Mouse (Mus musculus) heart, embryonic 11.5 days (tissue): ENCODE data around the gene Rrn3. TPM values are rescaled to one million over a fixed set of nuclear protein-coding genes. Genes with fewer than 3 reads are reported as not detected.
"Not testable (repeated sequence)": the region's sequence is repeated elsewhere in the genome, so short reads cannot be mapped to it uniquely, and the experiment has no call there.

Source experiments
- ATAC-seq: fragments of 200-750 bp; cut with Nextera tagmentation; replicated peaks from 2 replicates; pipeline ENCODE4 v1.8.0; 2017; ENCODE audit warnings: moderate library complexity; ENCODE audit not compliant: insufficient number of reproducible peaks, low FRiP score, low TSS enrichment
- H3K27ac ChIP-seq: fragments of 300-500 bp; sonication (generic); 2 replicates; pipeline ENCODE4 v1.5.1; 2014; ENCODE audit warnings: mild to moderate bottlenecking, low read depth, low read length
- H3K27me3 ChIP-seq: fragments of 300-500 bp; sonication (generic); 2 replicates; pipeline ENCODE4 v1.6.1; 2014; ENCODE audit warnings: mild to moderate bottlenecking, low read length, mixed read lengths; ENCODE audit not compliant: control insufficient read depth, insufficient read depth
- H3K36me3 ChIP-seq: fragments of 300-500 bp; sonication (generic); 2 replicates; pipeline ENCODE4 v1.6.1; 2014; ENCODE audit warnings: mild to moderate bottlenecking, low read length, moderate library complexity, mixed read lengths; ENCODE audit not compliant: control insufficient read depth, insufficient read depth
- H3K4me1 ChIP-seq: fragments of 300-500 bp; sonication (generic); 2 replicates; pipeline ENCODE4 v1.6.1; 2014; ENCODE audit warnings: low read length; ENCODE audit not compliant: control insufficient read depth, insufficient read depth
- H3K4me2 ChIP-seq: fragments of 300-500 bp; sonication (generic); 2 replicates; pipeline ENCODE4 v1.6.1; 2014; ENCODE audit warnings: mild to moderate bottlenecking, moderate library complexity
- H3K4me3 ChIP-seq: fragments of 300-500 bp; sonication (generic); 2 replicates; pipeline ENCODE4 v1.5.1; 2014; ENCODE audit warnings: low read depth, low read length
- H3K9ac ChIP-seq: fragments of 300-500 bp; sonication (generic); 2 replicates; pipeline ENCODE4 v1.6.1; 2014; ENCODE audit warnings: mild to moderate bottlenecking, low read depth, low read length, moderate library complexity
- H3K9me3 ChIP-seq: fragments of 300-500 bp; sonication (generic); replicated peaks from 2 replicates; pipeline ENCODE4 v1.6.1; 2016; ENCODE audit warnings: low read length; ENCODE audit not compliant: control insufficient read depth
- WGBS: fragments of 180-500 bp; shearing (Covaris S2); extraction: QIAGEN DNeasy Blood & Tissue Kit; methylation state at CpG from one replicate; pipeline ENCODE4 v1.1.7; 2014; ENCODE audit not compliant: insufficient replicate concordance; 5-methylcytosine and 5-hydroxymethylcytosine counted together
- polyA plus RNA-seq: library from polyadenylated mRNA; unstranded; fragments of >200 nt; fragmentation: Nextera tagmentation; extraction: Ambion mirVana; gene quantifications from 2 replicates; pipeline ENCODE4 v1.2.1, GENCODE M21; 2014

The Rrn3 gene
- polyA plus RNA-seq, 1 experiment from 2014 or later, result 54.9 TPM

DNA sequence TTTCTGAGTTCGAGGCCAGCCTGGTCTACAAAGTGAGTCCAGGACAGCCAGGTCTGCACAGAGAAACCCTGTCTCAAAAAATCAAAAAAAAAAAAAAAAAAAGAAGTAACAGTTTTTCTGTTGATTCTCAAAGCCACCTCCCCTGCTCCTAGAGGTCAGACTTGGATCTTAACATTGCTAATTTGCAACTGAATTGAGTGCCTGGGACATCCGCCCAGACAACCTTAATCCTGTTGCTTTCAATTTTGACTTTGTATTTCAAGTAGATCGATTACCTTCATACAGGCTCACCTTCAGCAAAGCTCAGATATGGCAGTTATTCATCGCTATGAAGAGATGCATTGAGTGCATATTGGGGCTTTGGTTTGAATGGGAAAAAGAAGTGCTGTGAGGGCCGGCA lies 31.2 kb upstream of the Rrn3 start:
- no peaks in the 10 kb centered on the region for H3K36me3 ChIP-seq
- no peak overlapping the region for H3K4me3 ChIP-seq
- H3K27ac ChIP-seq, result no peak overlapping the region
- 53% methylated on average over 5 of the region's 5 CpGs for WGBS
- H3K9me3 ChIP-seq, result no peaks in the 10 kb centered on the region
- no peak overlapping the region for H3K4me2 ChIP-seq
- no peak for ATAC-seq
- H3K27me3 ChIP-seq, result peaks cover 3% of the 10 kb centered on the region; the same call in 1 of the 2 replicates
- H3K9ac ChIP-seq, result no peak overlapping the region
- no peaks in the 10 kb centered on the region for H3K4me1 ChIP-seq

DNA sequence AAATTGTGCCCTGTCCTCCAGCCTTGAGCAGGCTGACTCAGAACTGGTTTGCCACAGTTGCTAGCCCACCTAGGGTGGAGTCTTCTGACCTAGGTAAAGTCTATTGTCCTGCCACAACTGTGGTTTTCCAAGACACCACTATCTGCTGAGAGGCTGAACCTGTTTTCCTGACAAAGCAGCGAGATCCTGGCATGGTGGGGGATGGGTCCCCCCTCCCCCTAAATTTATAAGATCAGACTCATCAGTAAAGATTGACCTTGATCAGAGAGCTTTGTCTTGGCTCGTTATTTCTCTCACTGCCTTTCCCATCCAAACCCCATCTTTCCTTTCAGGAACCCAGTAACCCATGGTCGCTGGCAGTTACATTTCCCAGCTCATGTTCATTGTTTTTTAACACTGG lies 30.5 kb upstream of the Rrn3 start:
- H3K27ac ChIP-seq, result no peak overlapping the region
- H3K4me1 ChIP-seq, result no peaks in the 10 kb centered on the region
- ATAC-seq, result no peak
- H3K36me3 ChIP-seq, result no peaks in the 10 kb centered on the region
- peaks cover 3% of the 10 kb centered on the region; the same call in 1 of the 2 replicates for H3K27me3 ChIP-seq
- H3K4me3 ChIP-seq, result no peak overlapping the region
- no peak overlapping the region for H3K9ac ChIP-seq
- WGBS, result 49% methylated on average over 3 of the region's 3 CpGs
- no peak overlapping the region for H3K4me2 ChIP-seq
- no peaks in the 10 kb centered on the region for H3K9me3 ChIP-seq

DNA sequence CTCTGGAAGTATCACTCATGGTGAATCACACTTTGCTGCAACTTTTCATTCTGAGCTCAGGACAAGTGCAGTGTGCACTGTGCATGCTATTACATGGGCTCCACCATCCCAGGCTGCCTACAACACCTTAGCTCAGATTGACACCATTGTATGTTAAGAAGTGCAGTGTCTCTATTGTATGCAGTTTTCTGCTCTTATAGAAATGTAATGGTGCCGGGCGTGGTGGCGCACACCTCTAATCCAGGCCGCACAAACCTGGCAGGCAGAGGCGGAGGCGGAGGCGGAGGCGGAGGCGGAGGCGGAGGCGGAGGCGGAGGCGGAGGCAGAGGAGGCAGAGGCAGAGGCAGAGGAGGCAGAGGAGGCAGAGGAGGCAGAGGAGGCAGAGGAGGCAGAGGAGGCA lies 29.9 kb upstream of the Rrn3 start:
- no peak overlapping the region for H3K9ac ChIP-seq
- no peak overlapping the region for H3K4me3 ChIP-seq
- 94% methylated on average over 13 of the region's 13 CpGs for WGBS
- H3K27ac ChIP-seq, result no peak overlapping the region
- no peaks in the 10 kb centered on the region for H3K9me3 ChIP-seq
- H3K36me3 ChIP-seq, result no peaks in the 10 kb centered on the region
- ATAC-seq, result no peak
- H3K27me3 ChIP-seq, result peaks cover 3% of the 10 kb centered on the region; the same call in 1 of the 2 replicates
- no peak overlapping the region for H3K4me2 ChIP-seq
- H3K4me1 ChIP-seq, result no peaks in the 10 kb centered on the region

DNA sequence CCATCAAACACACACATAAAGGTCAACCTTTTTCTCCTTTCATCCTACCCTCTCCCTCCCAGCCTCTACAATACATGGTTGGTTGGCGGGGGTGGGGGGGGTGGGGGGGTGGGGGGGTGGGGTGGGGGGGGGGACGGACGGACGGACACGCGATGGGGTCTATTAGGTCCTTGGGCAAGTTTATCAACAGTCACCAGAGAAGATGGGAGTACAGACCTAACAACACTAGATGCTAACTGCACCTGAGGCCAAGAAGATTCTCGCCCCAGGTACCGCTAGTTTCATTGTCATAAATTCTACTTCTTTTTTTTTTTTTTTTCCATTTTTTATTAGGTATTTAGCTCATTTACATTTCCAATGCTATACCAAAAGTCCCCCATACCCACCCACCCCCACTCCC lies 26.5 kb upstream of the Rrn3 start:
- Histone ChIP-seq H3K4me2 (peak overlapping the region; percentile 80), H3K4me1 (no peaks in the 10 kb centered on the region), H3K4me3 (peak overlapping the region; percentile 63), H3K9ac (no peak overlapping the region), H3K27ac (no peak overlapping the region), H3K9me3 (no peaks in the 10 kb centered on the region), H3K27me3 (no peaks in the 10 kb centered on the region), H3K36me3 (no peaks in the 10 kb centered on the region)
- WGBS, result 66% methylated on average over 8 of the region's 8 CpGs
- no peak for ATAC-seq

DNA sequence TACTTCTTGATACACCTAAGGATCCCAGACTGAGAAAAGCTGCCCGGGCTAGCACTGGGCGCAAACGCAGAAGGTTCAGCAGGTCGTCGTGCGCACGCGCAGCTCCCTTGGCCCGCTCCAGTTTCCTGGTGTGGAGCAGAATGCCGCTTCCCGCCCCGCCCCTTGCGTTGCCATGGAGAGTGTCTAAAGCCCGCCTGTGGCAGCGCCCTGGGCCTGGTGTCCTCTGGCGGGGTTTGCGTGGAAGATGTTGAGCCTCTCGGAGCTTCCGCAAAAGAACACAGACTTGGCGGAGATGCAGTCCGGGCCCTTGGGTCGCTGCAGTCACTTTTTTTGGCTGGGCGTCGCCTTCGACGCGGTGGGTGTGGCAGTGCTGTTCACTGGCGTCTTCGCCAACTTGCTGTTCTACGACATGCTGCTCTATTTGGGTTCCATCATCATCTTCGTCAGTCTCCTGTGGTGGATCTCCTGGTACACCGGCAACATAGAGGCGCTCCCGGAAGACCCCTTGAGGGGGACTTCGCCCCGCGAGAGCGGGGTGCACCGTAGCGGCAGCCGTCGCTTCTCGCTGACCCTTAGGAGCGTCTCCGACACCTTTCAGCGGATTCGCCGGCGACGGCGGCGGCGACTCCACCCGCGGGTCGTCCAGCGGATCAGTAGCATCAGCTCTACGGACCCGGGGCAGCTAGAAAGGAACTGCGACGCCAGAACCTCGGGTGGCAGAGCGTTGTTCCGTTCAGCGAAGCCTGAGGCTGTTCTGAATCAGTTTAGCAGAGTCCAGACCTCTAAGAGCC lies 25.9 kb upstream of the Rrn3 start:
- ATAC-seq, result peak; percentile 90
- H3K36me3 ChIP-seq, result no peaks in the 10 kb centered on the region
- H3K27ac ChIP-seq, result no peak overlapping the region
- peak overlapping the region; percentile 63 for H3K4me3 ChIP-seq
- no peaks in the 10 kb centered on the region for H3K9me3 ChIP-seq
- H3K27me3 ChIP-seq, result no peaks in the 10 kb centered on the region
- no peaks in the 10 kb centered on the region for H3K4me1 ChIP-seq
- H3K4me2 ChIP-seq, result peak overlapping the region; percentile 80
- peak overlapping the region; percentile 58 for H3K9ac ChIP-seq
- under 1% methylated on average over 65 of the region's 65 CpGs for WGBS

DNA sequence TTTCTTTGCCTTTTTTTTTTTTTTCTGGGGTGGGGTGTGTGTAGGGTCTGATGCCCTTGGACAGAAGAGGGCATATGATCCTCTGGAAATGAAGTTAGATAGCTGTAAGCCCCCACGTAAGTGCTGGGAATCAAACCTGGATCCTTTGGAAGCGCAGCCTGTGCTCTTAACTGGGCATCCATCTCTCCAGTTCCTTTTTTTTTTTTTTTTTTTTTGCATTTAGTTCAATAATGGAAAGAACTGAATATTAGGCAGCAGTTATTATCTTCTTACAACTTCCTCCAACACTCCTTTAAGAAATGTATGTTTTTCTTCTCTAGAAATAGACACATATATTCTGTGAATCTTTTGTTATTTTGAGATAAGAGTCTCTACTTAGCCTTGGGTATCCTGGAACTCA lies 22.7 kb upstream of the Rrn3 start:
- Histone ChIP-seq H3K4me2 (no peak overlapping the region), H3K4me3 (no peak overlapping the region), H3K9ac (no peak overlapping the region), H3K9me3 (no peaks in the 10 kb centered on the region), H3K27ac (no peak overlapping the region), H3K27me3 (no peaks in the 10 kb centered on the region), H3K4me1 (no peaks in the 10 kb centered on the region), H3K36me3 (no peaks in the 10 kb centered on the region)
- no peak for ATAC-seq
- WGBS, result 86% methylated on average over 2 of the region's 2 CpGs

DNA sequence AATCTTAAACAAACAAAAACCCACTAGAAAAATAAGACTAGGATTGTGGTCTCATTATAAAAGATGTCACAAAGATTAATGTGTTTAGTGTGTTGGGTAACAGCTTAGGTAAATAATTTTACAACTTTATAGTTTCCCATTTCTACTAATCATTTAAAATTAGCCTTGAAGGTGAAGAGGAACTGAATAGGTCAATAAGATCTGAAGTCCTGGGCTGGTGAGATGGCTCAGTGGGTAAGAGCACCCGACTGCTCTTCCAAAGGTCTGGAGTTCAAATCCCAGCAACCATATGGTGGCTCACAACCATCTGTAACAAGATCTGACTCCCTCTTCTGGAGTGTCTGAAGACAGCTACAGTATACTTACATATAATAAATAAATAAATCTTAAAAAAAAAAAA lies 17.7 kb upstream of the Rrn3 start:
- H3K36me3 ChIP-seq, H3K27me3 ChIP-seq, H3K9ac ChIP-seq, H3K9me3 ChIP-seq, ATAC-seq, H3K4me1 ChIP-seq, H3K27ac ChIP-seq, H3K4me3 ChIP-seq, H3K4me2 ChIP-seq: not testable (repeated sequence)
- WGBS, result 78% methylated on average over 1 of the region's 1 CpGs

DNA sequence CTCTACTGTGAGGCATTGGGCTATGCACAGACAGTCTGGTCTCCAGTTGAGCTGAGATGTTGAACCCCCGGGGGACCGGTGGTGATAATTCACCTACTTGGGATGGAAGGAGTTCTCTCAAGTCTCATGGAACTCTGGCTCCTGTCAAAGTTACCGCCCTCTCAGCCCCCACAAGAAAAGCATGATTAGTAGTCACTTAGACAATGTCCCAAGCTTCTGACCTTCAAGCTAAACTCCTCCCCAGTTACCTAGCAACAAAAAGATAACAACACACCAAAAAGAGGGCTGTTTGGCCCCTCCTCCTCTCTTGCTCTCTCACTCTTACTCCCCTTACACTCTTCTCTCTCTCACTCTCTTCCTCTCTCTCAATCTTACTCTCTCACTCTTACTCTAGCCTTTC lies 16.0 kb upstream of the Rrn3 start:
- no peak for ATAC-seq
- Histone ChIP-seq H3K27me3 (no peaks in the 10 kb centered on the region), H3K4me1 (no peaks in the 10 kb centered on the region), H3K4me2 (no peak overlapping the region), H3K9ac (no peak overlapping the region), H3K27ac (no peak overlapping the region), H3K9me3 (no peaks in the 10 kb centered on the region), H3K4me3 (no peak overlapping the region), H3K36me3 (no peaks in the 10 kb centered on the region)
- 61% methylated on average over 3 of the region's 3 CpGs for WGBS

DNA sequence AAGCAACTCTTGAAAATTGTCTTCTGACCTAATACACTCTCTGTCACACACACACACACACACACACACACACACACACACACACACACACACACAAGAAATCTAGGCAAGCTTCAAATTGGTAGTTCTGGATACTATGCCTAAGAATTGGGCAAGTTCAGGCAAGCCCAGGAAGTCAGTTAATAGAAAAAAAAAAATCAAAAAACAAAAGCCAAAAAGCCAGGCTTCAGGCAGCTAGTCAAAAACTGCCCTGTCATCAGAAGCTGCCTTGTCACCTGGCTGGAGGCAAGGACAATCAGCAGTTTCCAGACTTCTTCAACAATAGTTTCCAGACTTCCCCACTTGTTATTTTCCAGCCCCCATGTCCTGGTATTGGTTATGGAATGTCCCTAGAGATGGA lies 14.1 kb upstream of the Rrn3 start:
- Histone ChIP-seq H3K4me3 (no peak overlapping the region), H3K4me1 (no peaks in the 10 kb centered on the region), H3K4me2 (no peak overlapping the region), H3K27ac (no peak overlapping the region), H3K36me3 (no peaks in the 10 kb centered on the region), H3K27me3 (no peaks in the 10 kb centered on the region), H3K9ac (no peak overlapping the region), H3K9me3 (no peaks in the 10 kb centered on the region)
- ATAC-seq, result no peak
